Mouse (Mus musculus) fat pad, adult 2 months (tissue): ENCODE measurements around the gene Clec4g.

ENCODE experiments used
- DNase-seq: peaks from one replicate; pipeline ENCODE4 v3.0.0-alpha.2; 2011; ENCODE audit warnings: low read depth, low spot score; ENCODE audit errors: extremely low read depth

The Clec4g gene

GRCm38 (mm10) chr8:3679656-3680055, 40.8 kb downstream of the Clec4g start:
- DNase-seq, result no peak

GRCm38 (mm10) chr8:3679236-3679635, 41.2 kb downstream of the Clec4g start:
- DNase-seq, result no peak

DNA sequence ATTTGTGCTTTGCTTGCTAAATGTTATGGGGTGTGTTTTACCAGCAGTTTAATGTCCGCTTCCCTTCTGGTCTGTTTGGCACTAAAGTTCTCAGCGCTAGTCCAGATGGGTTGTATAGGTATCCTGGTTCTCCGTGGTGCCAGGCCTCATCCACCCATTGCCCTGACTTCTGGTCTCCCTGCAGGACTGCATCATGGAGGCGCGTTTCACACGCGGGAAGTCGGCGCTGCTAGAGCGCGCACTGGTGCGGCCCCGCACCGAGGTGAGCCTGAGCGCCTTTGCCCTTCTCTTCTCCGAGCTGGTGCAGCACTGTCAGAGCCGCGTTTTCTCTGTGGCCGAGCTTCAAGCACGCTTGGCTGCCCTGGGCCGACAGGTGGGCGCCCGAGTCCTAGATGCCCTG, 41.6 kb downstream of the Clec4g start:
- no peak for DNase-seq

DNA sequence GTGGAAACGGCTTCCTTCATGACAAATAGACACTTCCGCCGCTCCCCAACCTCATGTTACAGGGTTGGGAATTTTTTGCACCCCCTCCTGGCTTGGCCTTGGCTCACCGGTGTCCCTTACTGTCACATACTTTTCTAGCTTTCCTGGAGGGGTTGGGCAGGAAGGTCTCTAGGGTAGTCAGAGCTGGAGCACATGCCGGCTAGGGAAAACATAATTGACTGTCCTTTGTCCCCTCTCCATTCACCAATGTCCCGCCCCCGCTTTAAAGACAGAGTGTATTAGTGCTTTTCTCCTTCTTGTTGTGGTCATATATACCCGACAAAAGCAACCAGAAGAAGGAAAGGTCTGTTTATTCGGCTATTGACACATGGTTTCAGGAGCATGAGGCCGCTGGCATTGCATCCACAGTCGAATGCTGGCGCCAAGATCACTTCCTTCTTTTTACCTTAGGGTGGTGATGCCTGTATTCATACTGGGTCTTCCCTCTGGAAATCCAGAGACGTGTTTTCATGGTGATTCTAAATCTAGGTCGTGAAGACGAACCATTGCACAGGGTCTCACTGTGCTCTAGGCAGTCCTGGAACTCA, 43.4 kb downstream of the Clec4g start:
- DNase-seq, result no peak

- DNase-seq, result peak; percentile 11
These were observed 44.1 kb downstream of the Clec4g start, which contains the start of gene Trappc5 for GRCm38 (mm10) chr8:3676131-3676992. Gene Trappc5, plus strand, starts transcription at chr8:3676299.

GRCm38 (mm10) chr8:3674671-3675070, 45.8 kb downstream of the Clec4g start:
- no peak for DNase-seq

GRCm38 (mm10) chr8:3671980-3672491, 48.4 kb downstream of the Clec4g start, which contains the start of gene Fcor:
Gene Fcor, minus strand, starts transcription at chr8:3672362.
- no peak for DNase-seq

DNA sequence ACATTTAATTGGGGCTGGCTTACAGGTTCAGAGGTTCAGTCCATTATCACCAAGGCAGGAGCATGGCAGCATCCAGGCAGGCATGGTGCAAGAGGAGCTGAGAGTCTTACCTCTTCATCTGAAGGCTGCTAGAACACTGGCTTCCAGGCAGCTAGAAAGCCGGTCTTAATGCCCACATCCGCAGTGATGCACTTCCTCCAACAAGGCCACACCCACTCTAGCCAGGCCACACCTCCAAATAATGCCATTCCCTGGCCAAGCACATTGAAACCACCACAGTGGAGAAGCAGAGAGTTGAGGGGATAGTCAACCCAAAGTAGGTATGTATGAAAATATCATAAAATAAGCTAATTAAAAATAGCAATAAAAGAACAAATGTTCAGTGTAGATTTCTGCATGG, 50.1 kb downstream of the Clec4g start:
- DNase-seq, result no peak

- DNase-seq, result no peak
These were observed 54.9 kb downstream of the Clec4g start, which contains the start of gene Mcemp1 for GRCm38 (mm10) chr8:3665507-3665906. Gene Mcemp1, plus strand, starts transcription at chr8:3665754.

- DNase-seq, result no peak
These were observed 56.0 kb downstream of the Clec4g start for GRCm38 (mm10) chr8:3664405-3664804.

GRCm38 (mm10) chr8:3660889-3661288, 59.6 kb downstream of the Clec4g start:
- DNase-seq, result no peak
